Mouse (Mus musculus): ENCODE measurements around the gene Tmtc1. TPM values are rescaled to one million over a fixed set of nuclear protein-coding genes. Genes with fewer than 3 reads are reported as not detected.

The Tmtc1 gene
- total RNA-seq, 2 experiments from 2014 or later = 0.42 to 0.45 TPM

DNA sequence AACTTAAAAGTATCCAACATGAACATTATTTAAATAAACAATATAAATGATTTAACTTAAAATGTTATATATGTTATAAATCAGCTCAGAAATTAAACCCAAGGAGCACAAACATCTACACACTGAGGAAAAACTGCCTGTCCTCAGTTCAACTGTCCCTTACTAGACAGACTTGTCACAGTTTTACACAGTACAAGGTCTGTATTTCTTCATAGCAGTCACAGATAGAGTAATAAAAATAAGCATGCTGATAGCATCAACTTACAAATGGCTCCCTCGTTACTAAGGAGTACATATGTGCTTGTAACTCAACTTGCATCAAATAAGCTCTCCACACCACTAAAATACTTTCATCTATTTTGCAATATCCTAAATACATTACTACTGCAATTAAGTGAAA, 239.1 kb downstream of the Tmtc1 start:
- ATAC-seq (replicated peaks; ENCODE audit: low FRiP score, poor library complexity, severe bottlenecking) = no peak

DNA sequence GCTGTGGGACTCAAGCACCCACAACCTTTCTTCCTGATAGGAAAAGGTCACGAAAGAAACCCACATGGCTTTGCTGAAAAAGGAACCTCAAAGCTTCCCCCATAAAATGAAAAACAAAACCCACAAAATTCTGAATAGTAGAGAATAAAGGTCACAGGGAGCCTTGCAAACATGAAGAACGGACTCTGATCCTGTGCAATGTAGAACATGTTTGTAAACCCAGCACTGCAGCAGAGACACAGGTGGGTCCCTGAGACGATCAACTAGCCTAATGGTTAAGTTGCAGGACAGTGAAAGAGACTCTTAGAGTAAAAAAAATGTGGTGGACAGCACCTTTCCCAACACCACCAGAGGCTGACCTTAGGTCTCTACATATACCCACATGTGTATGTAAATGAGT, 244.5 kb downstream of the Tmtc1 start:
- no peak for ATAC-seq (replicated peaks; ENCODE audit: low FRiP score, poor library complexity, severe bottlenecking)

DNA sequence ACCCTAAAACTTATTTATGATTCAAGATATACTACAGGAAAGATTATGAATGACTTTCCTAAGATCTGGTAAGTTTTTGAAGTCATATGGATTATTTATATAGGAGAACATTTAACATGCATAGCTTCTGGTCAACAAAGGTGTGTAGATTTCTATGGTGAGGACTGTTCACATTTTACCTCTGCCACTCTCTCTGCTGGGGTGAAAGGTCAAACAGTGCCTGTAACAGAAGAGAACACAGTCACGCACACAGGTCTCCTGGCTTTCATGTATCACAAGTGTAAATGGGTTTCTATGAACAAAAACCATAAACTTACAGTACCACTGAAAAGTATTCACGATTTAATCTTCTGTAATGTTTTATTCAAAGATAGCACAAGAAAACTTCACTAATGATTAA, 245.0 kb downstream of the Tmtc1 start:
- ATAC-seq (replicated peaks; ENCODE audit: low FRiP score, poor library complexity, severe bottlenecking) = no peak

DNA sequence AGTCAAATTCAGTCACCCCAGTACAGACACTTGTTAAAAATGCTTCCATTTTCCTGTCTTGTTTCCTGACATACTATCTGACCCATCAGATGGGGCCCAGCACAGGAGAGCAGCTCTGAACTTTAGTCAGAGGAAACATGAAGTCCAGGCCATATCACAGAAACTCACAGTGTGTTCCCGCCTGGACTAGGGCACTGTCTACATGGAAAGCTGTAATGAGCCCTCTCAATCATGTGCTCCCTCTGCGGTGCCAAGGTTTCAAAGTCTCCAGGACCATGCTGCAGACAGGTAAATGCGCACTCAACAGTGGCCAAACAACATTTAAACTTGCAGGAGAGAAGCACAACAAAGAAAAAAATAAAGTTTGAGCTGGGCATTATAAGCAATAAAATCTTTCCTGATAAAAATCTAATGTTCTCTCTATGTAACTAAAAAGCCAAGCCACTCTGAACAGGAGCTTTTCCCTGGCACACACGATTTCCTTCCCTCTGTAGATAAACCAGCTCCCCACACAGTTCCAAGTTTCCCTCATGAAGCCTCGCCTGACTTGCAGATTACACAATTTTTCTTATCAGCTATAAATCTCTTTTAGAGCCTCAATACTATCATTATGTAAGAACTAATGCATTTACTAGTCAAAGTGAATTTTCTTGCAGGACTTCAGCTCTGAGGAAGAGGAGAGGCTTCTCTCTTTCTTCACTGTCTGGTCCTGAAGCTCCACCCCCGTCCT, 250.1 kb downstream of the Tmtc1 start:
- ATAC-seq (replicated peaks; ENCODE audit: low FRiP score, poor library complexity, severe bottlenecking) = no peak

DNA sequence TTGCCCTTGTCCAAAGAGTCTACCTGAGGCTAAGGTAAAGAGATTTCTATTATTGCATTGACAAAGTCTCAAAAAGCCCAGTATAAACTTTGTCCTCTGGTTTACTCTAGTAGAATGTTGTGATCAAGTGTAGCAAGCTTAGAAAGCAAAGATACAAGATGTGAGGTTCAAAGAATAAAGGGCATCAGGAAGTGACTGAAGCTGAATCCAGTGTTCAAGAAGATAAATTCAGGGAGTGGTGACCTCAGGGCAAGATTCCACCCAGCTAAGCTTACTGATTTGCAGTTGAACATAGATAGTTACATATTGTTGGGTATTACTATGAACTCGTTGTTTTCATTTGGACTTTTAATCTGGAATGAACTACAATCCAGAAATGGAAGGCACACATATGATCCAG, 258.5 kb downstream of the Tmtc1 start:
- ATAC-seq (replicated peaks; ENCODE audit: low FRiP score, poor library complexity, severe bottlenecking) = no peak

Other genes with a start within 250 kb of the Tmtc1 start
- 98.0 and 181 TPM in 2 replicates for gene Ergic2, start 232.0 kb downstream of the Tmtc1 start, total RNA-seq (2015; ENCODE audit: low replicate concordance)
- 192 and 215 TPM in 2 replicates for gene Ergic2, start 232.0 kb downstream of the Tmtc1 start, total RNA-seq (2017; ENCODE audit: low replicate concordance)